Mouse (Mus musculus): ENCODE data around the gene Hoxc5.
A peak's percentile ranks its signal among the peaks of the same experiment; 100 is the strongest.

Gene Hoxc5

GRCm38 (mm10) chr15:102945185-102946077 is 21.8 kb upstream of the Hoxc5 start:
- DNase-seq (ENCODE audit: extremely low spot score, low read depth, low spot score): no peak

GRCm38 (mm10) chr15:102947276-102947675 is 20.0 kb upstream of the Hoxc5 start:
- no peak for DNase-seq (ENCODE audit: extremely low spot score, low read depth, low spot score)

- DNase-seq (ENCODE audit: extremely low spot score, low read depth, low spot score): no peak
These were observed 18.4 kb upstream of the Hoxc5 start for GRCm38 (mm10) chr15:102948842-102949241.

GRCm38 (mm10) chr15:102949696-102950095 is 17.5 kb upstream of the Hoxc5 start:
- DNase-seq (ENCODE audit: extremely low spot score, low read depth, low spot score): no peak

GRCm38 (mm10) chr15:102950877-102951276 is 16.4 kb upstream of the Hoxc5 start:
- DNase-seq (ENCODE audit: extremely low spot score, low read depth, low spot score): no peak

- DNase-seq (ENCODE audit: extremely low spot score, low read depth, low spot score): no peak
These were observed 13.7 kb upstream of the Hoxc5 start for GRCm38 (mm10) chr15:102953561-102953960.

- DNase-seq (ENCODE audit: extremely low spot score, low read depth, low spot score): no peak
These were observed 12.8 kb upstream of the Hoxc5 start, which contains the start of gene Hoxc11 for GRCm38 (mm10) chr15:102954192-102955006. Gene Hoxc11 (plus strand): TSS chr15:102954427.

GRCm38 (mm10) chr15:102955007-102955382 is 12.2 kb upstream of the Hoxc5 start:
- DNase-seq (ENCODE audit: extremely low spot score, low read depth, low spot score): no peak

GRCm38 (mm10) chr15:102955833-102956640 is 11.2 kb upstream of the Hoxc5 start:
- DNase-seq (ENCODE audit: extremely low spot score, low read depth, low spot score): no peak

- DNase-seq (ENCODE audit: extremely low spot score, low read depth, low spot score): no peak
These were observed 10.3 kb upstream of the Hoxc5 start for GRCm38 (mm10) chr15:102956906-102957305.

GRCm38 (mm10) chr15:102959663-102960191 is 7.5 kb upstream of the Hoxc5 start:
- DNase-seq (ENCODE audit: extremely low spot score, low read depth, low spot score): peak; percentile 90

- no peak for DNase-seq (ENCODE audit: extremely low spot score, low read depth, low spot score)
These were observed 5.5 kb upstream of the Hoxc5 start for GRCm38 (mm10) chr15:102961728-102962127.

GRCm38 (mm10) chr15:102962492-102962891 is 4.8 kb upstream of the Hoxc5 start:
- DNase-seq (ENCODE audit: extremely low spot score, low read depth, low spot score): no peak

GRCm38 (mm10) chr15:102963259-102963658 is 4.0 kb upstream of the Hoxc5 start:
- no peak for DNase-seq (ENCODE audit: extremely low spot score, low read depth, low spot score)

GRCm38 (mm10) chr15:102963671-102964640 is 3.3 kb upstream of the Hoxc5 start:
- DNase-seq (ENCODE audit: extremely low spot score, low read depth, low spot score): no peak

- no peak for DNase-seq (ENCODE audit: extremely low spot score, low read depth, low spot score)
These were observed 2.0 kb upstream of the Hoxc5 start for GRCm38 (mm10) chr15:102965003-102965891.

- DNase-seq (ENCODE audit: extremely low spot score, low read depth, low spot score): peak; percentile 99
These were observed 1.1 kb upstream of the Hoxc5 start for GRCm38 (mm10) chr15:102965892-102966775.
